Mouse (Mus musculus) thymus, adult 2 months (tissue): ENCODE results near the gene Nt5c3.

ENCODE experiments used
- CTCF ChIP-seq: fragments of 200-500 bp; IDR thresholded peaks from 2 replicates; pipeline ENCODE4 v1.5.1; 2012; ENCODE audit warnings: mild to moderate bottlenecking, control low read depth, low read length, moderate library complexity, borderline replicate concordance; ENCODE audit not compliant: control insufficient read depth, poor library complexity, insufficient read depth; ENCODE audit errors: extremely low read depth
- POLR2A ChIP-seq: fragments of 200-500 bp; IDR thresholded peaks from 2 replicates; pipeline ENCODE4 v1.6.1; 2012; ENCODE audit warnings: mild to moderate bottlenecking, low read length, control low read depth, moderate library complexity; ENCODE audit not compliant: control insufficient read depth, poor library complexity, insufficient read depth; ENCODE audit errors: extremely low read depth

DNA sequence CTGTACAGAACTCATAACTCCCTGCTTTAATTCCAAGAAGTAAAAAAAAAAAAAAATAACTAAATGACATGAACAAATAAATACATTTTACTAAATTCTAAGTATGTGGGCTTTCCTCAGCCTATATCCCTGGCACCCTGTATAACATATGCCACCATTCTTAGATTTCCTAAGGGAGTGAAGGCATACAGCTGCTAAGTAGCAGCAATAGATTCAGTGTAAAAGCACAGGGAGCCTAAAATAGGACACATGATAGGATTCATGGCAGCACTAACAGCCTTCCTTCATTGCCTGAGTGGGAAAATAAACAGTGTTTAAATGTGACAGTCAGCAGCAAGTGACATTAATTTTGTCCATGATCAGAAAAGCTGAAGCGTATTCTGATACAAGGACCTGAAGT lies 19.4 kb downstream of the Nt5c3 start:
- no peak for TF ChIP-seq CTCF
- no peak for TF ChIP-seq POLR2A
